ENCODE assay signal across 17 mouse cellular contexts in genomic region chr2:74679596-74679971, GRCm38 (mm10). TPM values are rescaled to one million over a fixed set of nuclear protein-coding genes. Genes with fewer than 3 reads are reported as not detected.
A peak's percentile ranks its signal among the peaks of the same experiment; 100 is the strongest.
DNase-seq lines count a peak whose midpoint lies in the region; ATAC-seq and TF ChIP-seq lines count a peak whose summit lies in the region.
"Had no signal": no experiment of that assay in that cellular context is flagged by ENCODE, and none has a peak within 500 bp of the region (broad histone marks: within the 10 kb centered on the region; RNA-seq: fewer than 3 reads in every experiment).

No protein-coding gene starts in this region.

- H3K36me3 ChIP-seq in heart, embryonic 15.5 days = no peaks in the 10 kb centered on the region
- H3K36me3 ChIP-seq in E14TG2a.4 (ENCODE audit: insufficient read depth, low read length) = no peaks in the 10 kb centered on the region
- no peaks in the 10 kb centered on the region for H3K36me3 ChIP-seq in embryonic facial prominence, embryonic 13.5 days
- H3K36me3 ChIP-seq in limb, embryonic 14.5 days (ENCODE audit: control insufficient read depth, insufficient read depth, low read length) = 0 out of 2 replicates have a peak, but pooled peaks cover 10% of the 10 kb centered on the region
- no peaks in the 10 kb centered on the region for H3K36me3 ChIP-seq in forebrain, embryonic 16.5 days (ENCODE audit: control insufficient read depth, insufficient read depth)
- no peaks in the 10 kb centered on the region for H3K36me3 ChIP-seq in forebrain, embryonic 14.5 days (ENCODE audit: control insufficient read depth, insufficient read depth, low read length)
- H3K36me3 ChIP-seq: hindbrain, embryonic 13.5 days had no signal

- TF ChIP-seq POLR2A in limb, embryonic 14.5 days (IDR thresholded peaks at IDR 0.05; ENCODE audit: borderline replicate concordance, extremely low read depth, insufficient read depth, insufficient read length) = no peak

- ATAC-seq in heart, embryonic 15.5 days (replicated peaks; ENCODE audit: insufficient number of reproducible peaks, insufficient read depth, low FRiP score, low read depth) = no peak
- ATAC-seq in embryonic facial prominence, embryonic 13.5 days (ENCODE audit: insufficient number of reproducible peaks, insufficient read depth, low FRiP score, low TSS enrichment, low read depth) = no peak
- ATAC-seq in limb, embryonic 14.5 days (ENCODE audit: low FRiP score, low read depth) = no peak
- ATAC-seq in forebrain, embryonic 16.5 days = no peak
- no peak for ATAC-seq in forebrain, embryonic 14.5 days

- H3K9ac ChIP-seq in heart, embryonic 15.5 days = no peak overlapping the region
- H3K9ac ChIP-seq in embryonic facial prominence, embryonic 13.5 days = no peak overlapping the region
- H3K9ac ChIP-seq in limb, embryonic 14.5 days (ENCODE audit: low read depth, low read length, severe bottlenecking) = peak overlapping the region; percentile 99
- H3K9ac ChIP-seq in forebrain, embryonic 16.5 days (replicated peaks; ENCODE audit: low read depth, low read length) = no peak overlapping the region
- no peak overlapping the region for H3K9ac ChIP-seq in forebrain, embryonic 14.5 days (ENCODE audit: low read length)
- H3K9ac ChIP-seq: hindbrain, embryonic 13.5 days; lung, embryonic 14.5 days had no signal

- WGBS in heart, embryonic 15.5 days = 1% methylated on average over 26 of the region's 26 CpGs
- WGBS in embryonic facial prominence, embryonic 13.5 days = under 1% methylated on average over 26 of the region's 26 CpGs
- 2% methylated on average over 26 of the region's 26 CpGs for WGBS in limb, embryonic 14.5 days
- under 1% methylated on average over 26 of the region's 26 CpGs for WGBS in forebrain, embryonic 16.5 days
- 2% methylated on average over 24 of the region's 26 CpGs for WGBS in forebrain, embryonic 14.5 days

- peak overlapping the region; percentile 1; the same call in 1 of the 2 replicates for H3K4me2 ChIP-seq in heart, embryonic 15.5 days
- H3K4me2 ChIP-seq in embryonic facial prominence, embryonic 13.5 days = 0 out of 2 replicates have a peak overlapping the region, but pooled peaks have one; percentile 7
- H3K4me2 ChIP-seq in limb, embryonic 14.5 days (replicated peaks; ENCODE audit: low read depth, low read length, severe bottlenecking) = peak overlapping the region; percentile 96
- H3K4me2 ChIP-seq in forebrain, embryonic 16.5 days (ENCODE audit: low read length) = no peak overlapping the region
- no peak overlapping the region for H3K4me2 ChIP-seq in forebrain, embryonic 14.5 days (ENCODE audit: low read length)
- H3K4me2 ChIP-seq: hindbrain, embryonic 13.5 days; lung, embryonic 14.5 days had no signal

- DNase-seq in heart, postnatal 36 days = no peak
- no peak for DNase-seq in limb, embryonic 14.5 days (ENCODE audit: low spot score)
- DNase-seq in forebrain, embryonic 14.5 days (ENCODE audit: low spot score) = no peak
- no peak for DNase-seq in layer of hippocampus, postnatal 10 days (ENCODE audit: low spot score in 2 of 2)
- DNase-seq: cerebellum, adult 8-10 months; lung, embryonic 14.5 days; midbrain, embryonic 14.5 days; thymus, postnatal 25 days had no signal

- peaks cover 25% of the 10 kb centered on the region for H3K4me1 ChIP-seq in heart, embryonic 15.5 days (replicated peaks)
- H3K4me1 ChIP-seq in E14TG2a.4 (replicated peaks; ENCODE audit: low read depth, low read length) = peaks cover 58% of the 10 kb centered on the region
- peaks cover 25% of the 10 kb centered on the region for H3K4me1 ChIP-seq in embryonic facial prominence, embryonic 13.5 days
- peaks cover 5% of the 10 kb centered on the region; the same call in 1 of the 2 replicates for H3K4me1 ChIP-seq in limb, embryonic 14.5 days (ENCODE audit: control insufficient read depth, insufficient read depth, low read length)
- peaks cover 19% of the 10 kb centered on the region for H3K4me1 ChIP-seq in forebrain, embryonic 16.5 days (replicated peaks; ENCODE audit: control insufficient read depth, insufficient read depth, low read length)
- H3K4me1 ChIP-seq in forebrain, embryonic 14.5 days (ENCODE audit: control insufficient read depth, insufficient read depth, low read length) = no peaks in the 10 kb centered on the region

- intact Hi-C loops in heart, postnatal 36 days (cut with DNase I) = no loop called here

- H3K27ac ChIP-seq in heart, embryonic 15.5 days = no peak overlapping the region
- H3K27ac ChIP-seq in embryonic facial prominence, embryonic 13.5 days = no peak overlapping the region
- H3K27ac ChIP-seq in limb, embryonic 14.5 days (replicated peaks; ENCODE audit: low read depth, low read length) = peak overlapping the region; percentile 97
- H3K27ac ChIP-seq in forebrain, embryonic 16.5 days (ENCODE audit: low read length) = no peak overlapping the region
- no peak overlapping the region for H3K27ac ChIP-seq in forebrain, embryonic 14.5 days (ENCODE audit: low read depth, low read length)
- H3K27ac ChIP-seq: hindbrain, embryonic 13.5 days; left cerebral cortex, adult 2 months had no signal

- no peaks in the 10 kb centered on the region for H3K9me3 ChIP-seq in heart, embryonic 15.5 days (replicated peaks)
- peaks cover 1% of the 10 kb centered on the region; the same call in 1 of the 2 replicates for H3K9me3 ChIP-seq in E14TG2a.4 (ENCODE audit: low read length)
- no peaks in the 10 kb centered on the region for H3K9me3 ChIP-seq in embryonic facial prominence, embryonic 13.5 days
- no peaks in the 10 kb centered on the region for H3K9me3 ChIP-seq in limb, embryonic 14.5 days (ENCODE audit: control insufficient read depth, low read length)
- no peaks in the 10 kb centered on the region for H3K9me3 ChIP-seq in forebrain, embryonic 16.5 days (ENCODE audit: control insufficient read depth, low read length)
- no peaks in the 10 kb centered on the region for H3K9me3 ChIP-seq in forebrain, embryonic 14.5 days (replicated peaks; ENCODE audit: control insufficient read depth, low read length)
- H3K9me3 ChIP-seq: hindbrain, embryonic 13.5 days had no signal

- no peak for TF ChIP-seq CTCF in E14TG2a.4 (conservative IDR thresholded peaks at IDR 0.05; ENCODE audit: low read length)

- peaks cover 100% of the 10 kb centered on the region for H3K27me3 ChIP-seq in heart, embryonic 15.5 days
- H3K27me3 ChIP-seq in E14TG2a.4 (ENCODE audit: insufficient read depth, low read length) = peaks cover 98% of the 10 kb centered on the region
- H3K27me3 ChIP-seq in embryonic facial prominence, embryonic 13.5 days = peaks cover 100% of the 10 kb centered on the region
- peaks cover 32% of the 10 kb centered on the region for H3K27me3 ChIP-seq in limb, embryonic 14.5 days (ENCODE audit: control insufficient read depth, insufficient read depth, low read length)
- H3K27me3 ChIP-seq in forebrain, embryonic 16.5 days (replicated peaks; ENCODE audit: control insufficient read depth, insufficient read depth, low read length) = peaks cover 97% of the 10 kb centered on the region
- peaks cover 100% of the 10 kb centered on the region for H3K27me3 ChIP-seq in forebrain, embryonic 14.5 days (replicated peaks; ENCODE audit: control insufficient read depth, insufficient read depth, low read length)

- H3K4me3 ChIP-seq in heart, embryonic 15.5 days = peak overlapping the region; percentile 11
- peak overlapping the region; percentile 6; the same call in 1 of the 2 replicates for H3K4me3 ChIP-seq in E14TG2a.4 (replicated peaks; ENCODE audit: low read length)
- peak overlapping the region; percentile 8; the same call in 1 of the 2 replicates for H3K4me3 ChIP-seq in embryonic facial prominence, embryonic 13.5 days
- H3K4me3 ChIP-seq in limb, embryonic 14.5 days (replicated peaks; ENCODE audit: low read length) = peak overlapping the region; percentile 74
- H3K4me3 ChIP-seq in forebrain, embryonic 16.5 days (replicated peaks; ENCODE audit: low read length) = no peak overlapping the region
- H3K4me3 ChIP-seq in forebrain, embryonic 14.5 days (ENCODE audit: low read depth, low read length) = no peak overlapping the region
- H3K4me3 ChIP-seq: erythroblast, embryonic 14.5 days; hindbrain, embryonic 13.5 days; left cerebral cortex, adult 2 months had no signal

RNA-seq across cellular contexts. Expression of gene Hoxd11, which starts 0.2 kb away (rescaled TPM):
- polyA plus RNA-seq in heart, embryonic 15.5 days (2015; fragmentation: Nextera tagmentation; extraction: Ambion mirVana) = not detected in 2 replicates
- total RNA-seq in heart, postnatal 36 days (2021) = not detected
- not detected in 2 replicates for polyA plus RNA-seq in embryonic facial prominence, embryonic 13.5 days (2015; fragmentation: Nextera tagmentation; extraction: Ambion mirVana)
- polyA plus RNA-seq in limb, embryonic 14.5 days (2012; rRNA removed) = 40.0 and 60.8 TPM in 2 replicates
- 21.4 and 30.0 TPM in 2 replicates for polyA plus RNA-seq in limb, embryonic 14.5 days (2014; fragmentation: Nextera tagmentation; extraction: Ambion mirVana)
- not detected in 2 replicates for polyA plus RNA-seq in forebrain, embryonic 16.5 days (2015; fragmentation: Nextera tagmentation; extraction: Ambion mirVana)
- not detected in 2 replicates for polyA plus RNA-seq in forebrain, embryonic 14.5 days (2014; fragmentation: Nextera tagmentation; extraction: Ambion mirVana)
- not detected for total RNA-seq in layer of hippocampus, postnatal 10 days (2021)
- total RNA-seq: gastrocnemius, adult 8-10 months; left cerebral cortex, adult 2 months had no signal
- polyA plus RNA-seq: erythroblast, embryonic 14.5 days; hindbrain, embryonic 13.5 days; lung, embryonic 14.5 days; midbrain, embryonic 14.5 days; spleen, adult 2 months had no signal

RNA-seq across cellular contexts. Expression of gene Hoxd12, which starts 4.8 kb away (rescaled TPM):
- 0.10 TPM in 1 of 2 replicates, not detected in the other for polyA plus RNA-seq in heart, embryonic 15.5 days (2015; fragmentation: Nextera tagmentation; extraction: Ambion mirVana)
- not detected for total RNA-seq in heart, postnatal 36 days (2021)
- polyA plus RNA-seq in embryonic facial prominence, embryonic 13.5 days (2015; fragmentation: Nextera tagmentation; extraction: Ambion mirVana) = not detected in 2 replicates
- 43.3 and 58.3 TPM in 2 replicates for polyA plus RNA-seq in limb, embryonic 14.5 days (2012; rRNA removed)
- polyA plus RNA-seq in limb, embryonic 14.5 days (2014; fragmentation: Nextera tagmentation; extraction: Ambion mirVana) = 38.4 and 53.0 TPM in 2 replicates
- not detected in 2 replicates for polyA plus RNA-seq in forebrain, embryonic 16.5 days (2015; fragmentation: Nextera tagmentation; extraction: Ambion mirVana)
- not detected in 2 replicates for polyA plus RNA-seq in forebrain, embryonic 14.5 days (2014; fragmentation: Nextera tagmentation; extraction: Ambion mirVana)
- not detected for total RNA-seq in layer of hippocampus, postnatal 10 days (2021)
- total RNA-seq: gastrocnemius, adult 8-10 months; left cerebral cortex, adult 2 months had no signal
- polyA plus RNA-seq: erythroblast, embryonic 14.5 days; hindbrain, embryonic 13.5 days; lung, embryonic 14.5 days; midbrain, embryonic 14.5 days; spleen, adult 2 months had no signal

RNA-seq across cellular contexts. Expression of gene Hoxd13, which starts 11.5 kb away (rescaled TPM):
- polyA plus RNA-seq in heart, embryonic 15.5 days (2015; fragmentation: Nextera tagmentation; extraction: Ambion mirVana) = 0.14 TPM in 1 of 2 replicates, not detected in the other
- not detected for total RNA-seq in heart, postnatal 36 days (2021)
- not detected in 2 replicates for polyA plus RNA-seq in embryonic facial prominence, embryonic 13.5 days (2015; fragmentation: Nextera tagmentation; extraction: Ambion mirVana)
- 109 and 150 TPM in 2 replicates for polyA plus RNA-seq in limb, embryonic 14.5 days (2012; rRNA removed)
- polyA plus RNA-seq in limb, embryonic 14.5 days (2014; fragmentation: Nextera tagmentation; extraction: Ambion mirVana) = 54.6 and 70.5 TPM in 2 replicates
- polyA plus RNA-seq in forebrain, embryonic 16.5 days (2015; fragmentation: Nextera tagmentation; extraction: Ambion mirVana) = 0.10 TPM in 1 of 2 replicates, not detected in the other
- polyA plus RNA-seq in forebrain, embryonic 14.5 days (2014; fragmentation: Nextera tagmentation; extraction: Ambion mirVana) = not detected in 2 replicates
- total RNA-seq in layer of hippocampus, postnatal 10 days (2021) = not detected
- total RNA-seq: gastrocnemius, adult 8-10 months; left cerebral cortex, adult 2 months had no signal
- polyA plus RNA-seq: erythroblast, embryonic 14.5 days; hindbrain, embryonic 13.5 days; lung, embryonic 14.5 days; spleen, adult 2 months had no signal

RNA-seq across cellular contexts. Expression of gene Hoxd10, which starts 12.1 kb away (rescaled TPM):
- polyA plus RNA-seq in heart, embryonic 15.5 days (2015; fragmentation: Nextera tagmentation; extraction: Ambion mirVana) = 0.08 TPM in 1 of 2 replicates, not detected in the other
- total RNA-seq in heart, postnatal 36 days (2021) = under 1 TPM in 1 of 2 experiments, not detected in 1; 0.22 TPM
- 0.14 TPM in 1 of 2 replicates, not detected in the other for polyA plus RNA-seq in embryonic facial prominence, embryonic 13.5 days (2015; fragmentation: Nextera tagmentation; extraction: Ambion mirVana)
- polyA plus RNA-seq in limb, embryonic 14.5 days (2012; rRNA removed) = 37.9 and 39.4 TPM in 2 replicates
- polyA plus RNA-seq in limb, embryonic 14.5 days (2014; fragmentation: Nextera tagmentation; extraction: Ambion mirVana) = 18.3 and 26.1 TPM in 2 replicates
- polyA plus RNA-seq in forebrain, embryonic 16.5 days (2015; fragmentation: Nextera tagmentation; extraction: Ambion mirVana) = not detected in 2 replicates
- polyA plus RNA-seq in forebrain, embryonic 14.5 days (2014; fragmentation: Nextera tagmentation; extraction: Ambion mirVana) = not detected in 2 replicates
- not detected for total RNA-seq in layer of hippocampus, postnatal 10 days (2021)
- total RNA-seq: left cerebral cortex, adult 2 months had no signal
- polyA plus RNA-seq: erythroblast, embryonic 14.5 days; hindbrain, embryonic 13.5 days; lung, embryonic 14.5 days; midbrain, embryonic 14.5 days; spleen, adult 2 months had no signal

RNA-seq across cellular contexts. Expression of gene Hoxd9, which starts 17.9 kb away (rescaled TPM):
- polyA plus RNA-seq in heart, embryonic 15.5 days (2015; fragmentation: Nextera tagmentation; extraction: Ambion mirVana) = 0.14 and 0.15 TPM in 2 replicates
- total RNA-seq in heart, postnatal 36 days (2021) = under 1 TPM; 0.36 to 0.41 TPM
- polyA plus RNA-seq in embryonic facial prominence, embryonic 13.5 days (2015; fragmentation: Nextera tagmentation; extraction: Ambion mirVana) = 0.80 and 1.4 TPM in 2 replicates
- 19.6 and 25.7 TPM in 2 replicates for polyA plus RNA-seq in limb, embryonic 14.5 days (2012; rRNA removed)
- 7.6 and 8.7 TPM in 2 replicates for polyA plus RNA-seq in limb, embryonic 14.5 days (2014; fragmentation: Nextera tagmentation; extraction: Ambion mirVana)
- not detected in 2 replicates for polyA plus RNA-seq in forebrain, embryonic 16.5 days (2015; fragmentation: Nextera tagmentation; extraction: Ambion mirVana)
- not detected in 2 replicates for polyA plus RNA-seq in forebrain, embryonic 14.5 days (2014; fragmentation: Nextera tagmentation; extraction: Ambion mirVana)
- total RNA-seq in layer of hippocampus, postnatal 10 days (2021) = not detected
- total RNA-seq: left cerebral cortex, adult 2 months had no signal
- polyA plus RNA-seq: erythroblast, embryonic 14.5 days; hindbrain, embryonic 13.5 days; midbrain, embryonic 14.5 days had no signal

Comparison
In these comparisons a context has a peak if more than half of its experiments do, and no peak if none do; other contexts are left out.
1. H3K4me2 ChIP-seq: peak in heart, embryonic 15.5 days (single experiment), embryonic facial prominence, embryonic 13.5 days (single experiment) and limb, embryonic 14.5 days (single experiment); none in forebrain, embryonic 16.5 days (single experiment) and forebrain, embryonic 14.5 days (single experiment).
2. H3K4me3 ChIP-seq: peak in heart, embryonic 15.5 days (single experiment), E14TG2a.4 (single experiment), embryonic facial prominence, embryonic 13.5 days (single experiment) and limb, embryonic 14.5 days (single experiment); none in forebrain, embryonic 16.5 days (single experiment) and forebrain, embryonic 14.5 days (single experiment).
3. RNA of gene Hoxd11, which starts 0.2 kb away (polyA plus RNA-seq): 21.4 to 60.8 TPM in limb, embryonic 14.5 days; not detected in heart, embryonic 15.5 days, not detected in embryonic facial prominence, embryonic 13.5 days, not detected in forebrain, embryonic 16.5 days and not detected in forebrain, embryonic 14.5 days; every median in the first group is over 10 times any median in the second.
4. RNA of gene Hoxd12, which starts 4.8 kb away (polyA plus RNA-seq): 38.4 to 58.3 TPM in limb, embryonic 14.5 days; 0.10 TPM in heart, embryonic 15.5 days, not detected in embryonic facial prominence, embryonic 13.5 days, not detected in forebrain, embryonic 16.5 days and not detected in forebrain, embryonic 14.5 days; every median in the first group is over 10 times any median in the second.
5. RNA of gene Hoxd13, which starts 11.5 kb away (polyA plus RNA-seq): 54.6 to 150 TPM in limb, embryonic 14.5 days; 0.14 TPM in heart, embryonic 15.5 days, not detected in embryonic facial prominence, embryonic 13.5 days, 0.10 TPM in forebrain, embryonic 16.5 days and not detected in forebrain, embryonic 14.5 days; every median in the first group is over 10 times any median in the second.